Mouse (Mus musculus) E14TG2a.4 (cell line): ENCODE measurements around the gene Ntm.

ENCODE experiments used
- H3K27me3 ChIP-seq: 2 replicates; pipeline ENCODE4 v1.6.1; 2014; ENCODE audit warnings: low read length, control low read depth; ENCODE audit not compliant: insufficient read depth
- H3K36me3 ChIP-seq: 2 replicates; pipeline ENCODE4 v1.6.1; 2014; ENCODE audit warnings: low read length, control low read depth; ENCODE audit not compliant: insufficient read depth
- H3K4me1 ChIP-seq: replicated peaks from 2 replicates; pipeline ENCODE4 v1.6.1; 2014; ENCODE audit warnings: low read depth, low read length, control low read depth
- H3K4me3 ChIP-seq: replicated peaks from 2 replicates; pipeline ENCODE4 v1.5.1; 2014; ENCODE audit warnings: mild to moderate bottlenecking, low read length
- H3K9me3 ChIP-seq: 2 replicates; pipeline ENCODE4 v1.6.1; 2014; ENCODE audit warnings: low read length, control low read depth
- CTCF ChIP-seq: conservative IDR thresholded peaks from 2 replicates; pipeline ENCODE4 v1.5.1; 2014; ENCODE audit warnings: low read length
- NANOG ChIP-seq: IDR thresholded peaks from 2 replicates; pipeline ENCODE4 v1.6.1; 2014; ENCODE audit warnings: borderline replicate concordance, low read length, mixed read lengths
- POU5F1 ChIP-seq: IDR thresholded peaks from 2 replicates; pipeline ENCODE4 v1.6.1; 2014; ENCODE audit warnings: low read length, borderline replicate concordance

Gene Ntm

GRCm38 (mm10) chr9:29332296-29333090 is 630.4 kb downstream of the Ntm start:
- H3K27me3 ChIP-seq, result no peaks in the 10 kb centered on the region
- no peak overlapping the region for H3K4me3 ChIP-seq
- H3K9me3 ChIP-seq, result no peaks in the 10 kb centered on the region
- TF ChIP-seq NANOG (no peak), POU5F1 (no peak), CTCF (no peak)
- H3K4me1 ChIP-seq, result no peaks in the 10 kb centered on the region
- H3K36me3 ChIP-seq, result no peaks in the 10 kb centered on the region

DNA sequence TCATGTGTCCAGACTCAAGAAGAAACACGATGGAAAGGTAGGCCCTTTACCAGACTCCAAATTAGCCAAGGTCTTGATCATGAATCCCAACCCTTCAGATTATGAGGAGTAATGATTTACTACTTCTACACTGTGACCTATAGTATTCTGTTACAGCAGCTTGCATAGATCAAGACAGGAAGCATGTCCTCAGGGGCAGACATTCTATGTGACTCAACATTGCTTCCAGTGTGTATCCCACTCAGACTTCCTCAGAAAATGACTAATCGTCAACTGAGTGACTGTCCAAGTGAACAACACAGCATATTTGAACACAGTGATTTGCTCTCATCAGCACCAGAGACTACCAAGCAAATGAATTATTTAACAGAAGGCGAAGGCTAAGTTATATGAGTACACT is 632.5 kb downstream of the Ntm start:
- TF ChIP-seq POU5F1 (no peak), CTCF (no peak), NANOG (no peak)
- H3K4me1 ChIP-seq, result no peaks in the 10 kb centered on the region
- H3K27me3 ChIP-seq, result no peaks in the 10 kb centered on the region
- H3K9me3 ChIP-seq, result no peaks in the 10 kb centered on the region
- no peaks in the 10 kb centered on the region for H3K36me3 ChIP-seq
- H3K4me3 ChIP-seq, result no peak overlapping the region

DNA sequence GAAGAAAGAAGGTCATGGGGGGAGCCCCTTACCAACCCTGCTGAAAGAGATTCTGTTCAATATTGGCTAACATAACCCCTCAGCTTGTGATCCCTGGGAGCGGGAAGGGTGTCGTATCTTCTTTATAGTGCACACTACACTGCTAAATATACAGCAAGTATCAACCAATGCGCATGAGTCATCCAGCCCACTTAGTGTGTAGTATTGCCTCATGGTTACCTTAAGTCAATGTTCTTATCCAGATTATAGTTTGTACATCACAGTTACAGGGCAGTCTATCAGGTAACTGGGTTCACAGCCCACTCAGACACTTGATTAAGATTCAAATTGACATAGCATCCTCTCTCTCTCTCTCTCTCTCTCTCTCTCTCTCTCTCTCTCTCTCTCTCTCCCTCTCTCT is 636.7 kb downstream of the Ntm start:
- Histone ChIP-seq H3K4me1 (no peaks in the 10 kb centered on the region), H3K9me3 (no peaks in the 10 kb centered on the region), H3K36me3 (no peaks in the 10 kb centered on the region), H3K27me3 (no peaks in the 10 kb centered on the region), H3K4me3 (no peak overlapping the region)
- TF ChIP-seq POU5F1, result no peak
- TF ChIP-seq NANOG, result no peak
- no peak for TF ChIP-seq CTCF

DNA sequence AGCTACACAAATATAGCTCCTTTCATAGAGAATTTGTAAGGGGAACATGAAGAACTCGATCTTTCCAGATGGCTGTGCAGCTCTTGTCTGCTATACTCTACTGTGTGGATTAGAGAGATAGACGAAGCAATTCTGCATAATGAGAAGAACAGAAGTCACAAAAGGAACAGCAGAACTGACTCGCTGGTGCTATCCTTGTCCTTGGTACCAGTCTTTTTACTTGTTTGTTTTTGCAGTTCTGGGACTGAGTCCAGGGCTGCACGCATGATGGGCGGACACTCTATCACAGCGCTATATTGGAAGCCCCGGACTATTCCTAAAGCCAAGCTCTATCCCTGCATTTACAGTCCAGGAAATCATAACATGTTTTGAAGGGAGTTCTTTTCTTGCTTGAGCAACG is 637.8 kb downstream of the Ntm start:
- Histone ChIP-seq H3K27me3 (no peaks in the 10 kb centered on the region), H3K4me3 (no peak overlapping the region), H3K36me3 (no peaks in the 10 kb centered on the region), H3K9me3 (no peaks in the 10 kb centered on the region), H3K4me1 (no peaks in the 10 kb centered on the region)
- no peak for TF ChIP-seq CTCF
- no peak for TF ChIP-seq NANOG
- TF ChIP-seq POU5F1, result no peak

- Histone ChIP-seq H3K4me1 (no peaks in the 10 kb centered on the region), H3K36me3 (no peaks in the 10 kb centered on the region), H3K9me3 (no peaks in the 10 kb centered on the region), H3K4me3 (no peak overlapping the region), H3K27me3 (peaks cover 2% of the 10 kb centered on the region; the same call in 1 of the 2 replicates)
- no peak for TF ChIP-seq POU5F1
- TF ChIP-seq NANOG, result no peak
- TF ChIP-seq CTCF, result no peak
These were observed 643.7 kb downstream of the Ntm start for GRCm38 (mm10) chr9:29319197-29319596.

GRCm38 (mm10) chr9:29318676-29319162 is 644.2 kb downstream of the Ntm start:
- Histone ChIP-seq H3K4me3 (no peak overlapping the region), H3K36me3 (no peaks in the 10 kb centered on the region), H3K27me3 (peaks cover 2% of the 10 kb centered on the region; the same call in 1 of the 2 replicates), H3K9me3 (no peaks in the 10 kb centered on the region), H3K4me1 (no peaks in the 10 kb centered on the region)
- TF ChIP-seq CTCF, result no peak
- TF ChIP-seq POU5F1, result no peak
- no peak for TF ChIP-seq NANOG

GRCm38 (mm10) chr9:29317623-29318022 is 645.3 kb downstream of the Ntm start:
- Histone ChIP-seq H3K36me3 (no peaks in the 10 kb centered on the region), H3K4me1 (no peaks in the 10 kb centered on the region), H3K4me3 (no peak overlapping the region), H3K9me3 (no peaks in the 10 kb centered on the region), H3K27me3 (peaks cover 2% of the 10 kb centered on the region; the same call in 1 of the 2 replicates)
- TF ChIP-seq CTCF, result no peak
- no peak for TF ChIP-seq NANOG
- TF ChIP-seq POU5F1, result no peak

- Histone ChIP-seq H3K4me3 (no peak overlapping the region), H3K27me3 (peaks cover 5% of the 10 kb centered on the region; the same call in 1 of the 2 replicates), H3K9me3 (no peaks in the 10 kb centered on the region), H3K4me1 (no peaks in the 10 kb centered on the region), H3K36me3 (no peaks in the 10 kb centered on the region)
- TF ChIP-seq POU5F1 (no peak), NANOG (no peak), CTCF (no peak)
These were observed 647.1 kb downstream of the Ntm start for GRCm38 (mm10) chr9:29315842-29316241.

DNA sequence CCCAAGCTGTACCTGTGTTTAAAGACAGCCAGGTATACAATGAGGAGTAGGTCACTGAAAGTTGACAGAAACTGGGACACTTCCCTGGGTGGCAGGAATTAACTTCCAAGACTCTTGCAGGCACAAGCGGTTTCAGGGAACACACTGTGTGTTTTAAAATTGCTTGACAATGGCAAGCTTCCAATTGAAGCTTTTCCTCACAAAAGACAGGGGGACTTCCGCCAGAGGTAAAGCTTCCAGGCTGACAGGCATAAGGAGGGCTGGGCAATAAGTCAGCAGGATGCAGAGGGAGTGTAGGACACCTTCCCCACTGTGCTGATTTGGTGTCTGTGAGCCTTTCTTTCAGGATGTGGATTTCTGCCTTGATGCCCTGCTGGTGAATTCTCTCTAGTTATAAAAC is 656.0 kb downstream of the Ntm start:
- TF ChIP-seq NANOG, result no peak
- no peak for TF ChIP-seq POU5F1
- TF ChIP-seq CTCF, result no peak
- H3K36me3 ChIP-seq, result no peaks in the 10 kb centered on the region
- no peaks in the 10 kb centered on the region for H3K9me3 ChIP-seq
- H3K4me3 ChIP-seq, result no peak overlapping the region; the same call in 1 of the 2 replicates
- H3K4me1 ChIP-seq, result peaks cover 40% of the 10 kb centered on the region
- 0 out of 2 replicates have a peak, but pooled peaks cover 2% of the 10 kb centered on the region for H3K27me3 ChIP-seq
